Mouse (Mus musculus) C2C12 (cell line): ENCODE results near the gene Cpt1b.

Experiments
- CEBPB ChIP-seq: IDR thresholded peaks from one replicate; pipeline ENCODE4 v1.6.1; 2011; ENCODE audit warnings: low read depth, mild to moderate bottlenecking, control low read depth, moderate library complexity
- CTCF ChIP-seq: IDR thresholded peaks from one replicate; pipeline ENCODE4 v1.5.1; 2011; ENCODE audit not compliant: control insufficient read depth, insufficient read depth, insufficient read length
- FOSL1 ChIP-seq: IDR thresholded peaks from one replicate; pipeline ENCODE4 v1.8.0; 2011; ENCODE audit warnings: mild to moderate bottlenecking, low read length; ENCODE audit not compliant: poor library complexity, insufficient read depth, severe bottlenecking
- MAX ChIP-seq: IDR thresholded peaks from one replicate; pipeline ENCODE4 v1.6.1; 2011; ENCODE audit warnings: mild to moderate bottlenecking, control low read depth
- MYOD1 ChIP-seq: IDR thresholded peaks from one replicate; pipeline ENCODE4 v1.6.1; 2011; ENCODE audit warnings: low read depth; ENCODE audit not compliant: control insufficient read depth, insufficient read length
- MYOG ChIP-seq: IDR thresholded peaks from one replicate; pipeline ENCODE4 v1.6.1; 2011; ENCODE audit not compliant: control insufficient read depth, insufficient read length; ENCODE audit errors: extremely low read depth
- USF1 ChIP-seq: IDR thresholded peaks from one replicate; pipeline ENCODE4 v1.6.1; 2011; ENCODE audit warnings: low read depth, mild to moderate bottlenecking, control low read depth, moderate library complexity

- TF ChIP-seq CTCF (peak; percentile 39), MAX (no peak), USF1 (no peak), MYOD1 (no peak), FOSL1 (no peak), CEBPB (no peak), MYOG (no peak)
Observed at GRCm38 (mm10) chr15:89468577-89468976, 42.9 kb upstream of the Cpt1b start.
